Mouse (Mus musculus): ENCODE results near the gene Wnt7b. TPM values are rescaled to one million over a fixed set of nuclear protein-coding genes. Genes with fewer than 3 reads are reported as not detected.

Gene Wnt7b
- 40.1 and 47.2 TPM in 2 replicates for polyA plus RNA-seq (2015; fragmentation: Nextera tagmentation; extraction: Ambion mirVana)

GRCm38 (mm10) chr15:85582356-85582910, at the start of gene Wnt7b:
Gene Wnt7b, minus strand, starts transcription at chr15:85582473.
- WGBS: 3% methylated on average over 19 of the region's 19 CpGs
- Histone ChIP-seq H3K9me3 (no peaks in the 10 kb centered on the region), H3K4me2 (peak within 1 kb of the TSS; percentile 100), H3K9ac (peak within 1 kb of the TSS; percentile 84), H3K27me3 (peaks cover 65% of the 10 kb centered on the region), H3K36me3 (no peaks in the 10 kb centered on the region), H3K4me1 (replicated peaks) (peaks cover 51% of the 10 kb centered on the region), H3K4me3 (peak within 1 kb of the TSS; percentile 73), H3K27ac (peak within 1 kb of the TSS; percentile 79)
- ATAC-seq (ENCODE audit: low FRiP score): peak; percentile 5; the same call in 1 of the 2 replicates

GRCm38 (mm10) chr15:85631591-85631990, 49.3 kb upstream of the Wnt7b start:
- H3K36me3 ChIP-seq: no peaks in the 10 kb centered on the region
- no peak overlapping the region for H3K9ac ChIP-seq
- WGBS: 59% methylated on average over 2 of the region's 2 CpGs
- H3K4me1 ChIP-seq (replicated peaks): peaks cover 20% of the 10 kb centered on the region
- no peak overlapping the region for H3K27ac ChIP-seq
- H3K4me3 ChIP-seq: no peak overlapping the region
- H3K9me3 ChIP-seq: no peaks in the 10 kb centered on the region
- ATAC-seq (ENCODE audit: low FRiP score): no peak
- no peak overlapping the region for H3K4me2 ChIP-seq
- peaks cover 7% of the 10 kb centered on the region for H3K27me3 ChIP-seq

- no peak overlapping the region for H3K4me3 ChIP-seq
- no peak overlapping the region for H3K27ac ChIP-seq
- H3K4me1 ChIP-seq (replicated peaks): peaks cover 34% of the 10 kb centered on the region
- 74% methylated on average over 7 of the region's 7 CpGs for WGBS
- no peak overlapping the region for H3K9ac ChIP-seq
- no peak for ATAC-seq (ENCODE audit: low FRiP score)
- H3K27me3 ChIP-seq: peaks cover 13% of the 10 kb centered on the region
- H3K9me3 ChIP-seq: no peaks in the 10 kb centered on the region
- no peaks in the 10 kb centered on the region for H3K36me3 ChIP-seq
- H3K4me2 ChIP-seq: no peak overlapping the region
These were observed 47.8 kb upstream of the Wnt7b start for GRCm38 (mm10) chr15:85629924-85630545.

- Histone ChIP-seq H3K4me2 (peak overlapping the region; percentile 71), H3K9me3 (0 out of 2 replicates have a peak, but pooled peaks cover 4% of the 10 kb centered on the region), H3K9ac (peak overlapping the region; percentile 79), H3K4me3 (peak overlapping the region; percentile 49), H3K36me3 (no peaks in the 10 kb centered on the region), H3K27me3 (peaks cover 35% of the 10 kb centered on the region), H3K4me1 (replicated peaks) (peaks cover 25% of the 10 kb centered on the region), H3K27ac (peak overlapping the region; percentile 86)
- WGBS: 2% methylated on average over 63 of the region's 68 CpGs
- ATAC-seq (ENCODE audit: low FRiP score): peak; percentile 88
These were observed 43.5 kb upstream of the Wnt7b start for GRCm38 (mm10) chr15:85625666-85626279.

GRCm38 (mm10) chr15:85622213-85622612, 39.9 kb upstream of the Wnt7b start:
- Histone ChIP-seq H3K4me3 (no peak overlapping the region), H3K9me3 (0 out of 2 replicates have a peak, but pooled peaks cover 4% of the 10 kb centered on the region), H3K27me3 (peaks cover 36% of the 10 kb centered on the region), H3K4me2 (no peak overlapping the region), H3K27ac (no peak overlapping the region), H3K36me3 (no peaks in the 10 kb centered on the region), H3K9ac (no peak overlapping the region), H3K4me1 (replicated peaks) (peaks cover 22% of the 10 kb centered on the region)
- ATAC-seq (ENCODE audit: low FRiP score): no peak
- WGBS: 84% methylated on average over 13 of the region's 13 CpGs

- Histone ChIP-seq H3K36me3 (no peaks in the 10 kb centered on the region), H3K9me3 (no peaks in the 10 kb centered on the region), H3K4me3 (no peak overlapping the region), H3K9ac (no peak overlapping the region), H3K4me2 (no peak overlapping the region), H3K27ac (no peak overlapping the region), H3K27me3 (peaks cover 31% of the 10 kb centered on the region), H3K4me1 (replicated peaks) (peaks cover 48% of the 10 kb centered on the region)
- ATAC-seq (ENCODE audit: low FRiP score): no peak
- 27% methylated on average over 21 of the region's 21 CpGs for WGBS
These were observed 33.3 kb upstream of the Wnt7b start for GRCm38 (mm10) chr15:85615537-85616100.

- Histone ChIP-seq H3K36me3 (no peaks in the 10 kb centered on the region), H3K4me3 (no peak overlapping the region), H3K9me3 (no peaks in the 10 kb centered on the region), H3K4me1 (replicated peaks) (peaks cover 51% of the 10 kb centered on the region), H3K27ac (peak overlapping the region; percentile 91), H3K9ac (no peak overlapping the region), H3K4me2 (no peak overlapping the region), H3K27me3 (peaks cover 31% of the 10 kb centered on the region)
- no peak for ATAC-seq (ENCODE audit: low FRiP score)
- 42% methylated on average over 22 of the region's 22 CpGs for WGBS
These were observed 32.8 kb upstream of the Wnt7b start for GRCm38 (mm10) chr15:85615075-85615474.

GRCm38 (mm10) chr15:85613358-85614266, 31.3 kb upstream of the Wnt7b start:
- Histone ChIP-seq H3K27me3 (peaks cover 32% of the 10 kb centered on the region), H3K4me3 (no peak overlapping the region), H3K9me3 (no peaks in the 10 kb centered on the region), H3K4me1 (replicated peaks) (peaks cover 51% of the 10 kb centered on the region), H3K4me2 (no peak overlapping the region), H3K9ac (peak overlapping the region; percentile 35; the same call in 1 of the 2 replicates), H3K36me3 (no peaks in the 10 kb centered on the region), H3K27ac (peak overlapping the region; percentile 91)
- ATAC-seq (ENCODE audit: low FRiP score): peak; percentile 79
- WGBS: 48% methylated on average over 17 of the region's 17 CpGs

GRCm38 (mm10) chr15:85612660-85613357, 30.5 kb upstream of the Wnt7b start:
- Histone ChIP-seq H3K4me2 (no peak overlapping the region), H3K9ac (no peak overlapping the region), H3K27me3 (peaks cover 35% of the 10 kb centered on the region), H3K36me3 (no peaks in the 10 kb centered on the region), H3K9me3 (no peaks in the 10 kb centered on the region), H3K4me3 (no peak overlapping the region), H3K4me1 (replicated peaks) (peaks cover 51% of the 10 kb centered on the region), H3K27ac (peak overlapping the region; percentile 91)
- no peak for ATAC-seq (ENCODE audit: low FRiP score)
- WGBS: 70% methylated on average over 8 of the region's 8 CpGs

- Histone ChIP-seq H3K4me1 (replicated peaks) (peaks cover 51% of the 10 kb centered on the region), H3K36me3 (no peaks in the 10 kb centered on the region), H3K9me3 (no peaks in the 10 kb centered on the region), H3K27me3 (peaks cover 32% of the 10 kb centered on the region), H3K27ac (peak overlapping the region; percentile 85), H3K4me3 (no peak overlapping the region), H3K9ac (peak overlapping the region; percentile 19; the same call in 1 of the 2 replicates), H3K4me2 (no peak overlapping the region)
- 78% methylated on average over 16 of the region's 16 CpGs for WGBS
- ATAC-seq (ENCODE audit: low FRiP score): no peak
These were observed 29.6 kb upstream of the Wnt7b start for GRCm38 (mm10) chr15:85611701-85612520.

Measured in hindbrain, embryonic 13.5 days (tissue).